Mouse (Mus musculus): ENCODE measurements around the gene Pde4d. TPM values are rescaled to one million over a fixed set of nuclear protein-coding genes. Genes with fewer than 3 reads are reported as not detected.

The Pde4d gene
- total and polyA plus RNA-seq, 2 experiments from 2014 or later = 19.0 to 103 TPM

DNA sequence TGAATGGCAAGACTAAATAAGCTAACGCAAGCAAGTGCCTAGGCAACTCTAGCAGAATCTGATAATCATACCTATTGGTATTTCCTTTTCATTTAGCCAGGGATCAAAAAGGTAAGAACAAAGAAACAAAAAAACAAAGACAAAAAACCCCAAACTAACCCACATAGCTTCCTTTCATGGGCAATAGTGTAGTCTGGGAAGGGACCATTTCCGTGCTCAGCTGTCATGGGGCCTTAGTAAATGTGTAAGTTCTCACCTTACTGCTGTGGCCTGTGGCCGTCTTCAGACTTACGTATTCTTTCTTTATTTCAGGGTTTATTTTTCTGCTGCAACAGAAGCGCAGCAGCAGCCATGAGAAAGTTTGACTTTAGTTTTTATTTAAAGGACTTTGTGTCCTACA, 23.4 kb upstream of the Pde4d start:
- H3K27ac ChIP-seq (ENCODE audit: low read depth, low read length) = no peak overlapping the region
- no peaks in the 10 kb centered on the region for H3K4me1 ChIP-seq (ENCODE audit: insufficient read depth, low read length)
- no peaks in the 10 kb centered on the region for H3K9me3 ChIP-seq (ENCODE audit: low read length)
- H3K4me2 ChIP-seq (ENCODE audit: low read depth, low read length, poor library complexity, severe bottlenecking) = no peak overlapping the region
- no peak for ATAC-seq (ENCODE audit: low FRiP score)
- no peak overlapping the region for H3K9ac ChIP-seq (replicated peaks; ENCODE audit: low read length, poor library complexity, severe bottlenecking)
- H3K27me3 ChIP-seq (ENCODE audit: insufficient read depth, low read length) = no peaks in the 10 kb centered on the region
- TF ChIP-seq CTCF (IDR thresholded peaks at IDR 0.05) = no peak
- H3K36me3 ChIP-seq (ENCODE audit: insufficient read depth, low read length) = no peaks in the 10 kb centered on the region
- H3K4me3 ChIP-seq (ENCODE audit: low read depth, low read length) = no peak overlapping the region
- 67% methylated on average over 5 of the region's 5 CpGs for WGBS
- no peak for DNase-seq (ENCODE audit: low spot score)

DNA sequence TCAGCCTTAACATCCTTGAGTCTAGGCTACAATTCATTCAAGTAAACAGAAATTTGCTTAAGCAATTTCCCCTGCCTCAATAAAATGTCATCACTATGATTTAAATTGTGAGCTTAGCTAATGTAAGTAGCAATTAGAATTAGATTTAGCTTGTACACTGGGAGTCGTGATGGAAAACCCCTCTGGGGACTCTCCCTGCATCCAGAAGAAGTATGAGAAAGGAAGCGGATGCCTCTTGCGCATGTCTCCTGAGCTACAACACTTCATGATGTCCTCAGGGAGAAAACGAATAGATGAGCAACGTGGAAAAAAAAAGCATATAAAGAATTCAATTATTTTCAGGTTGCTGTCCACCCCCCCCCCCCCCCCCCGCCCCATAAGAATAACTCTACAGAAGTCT, 20.9 kb upstream of the Pde4d start:
- H3K9me3 ChIP-seq (ENCODE audit: low read length) = no peaks in the 10 kb centered on the region
- H3K4me2 ChIP-seq (ENCODE audit: low read depth, low read length, poor library complexity, severe bottlenecking) = no peak overlapping the region
- ATAC-seq (ENCODE audit: low FRiP score) (no peak), DNase-seq (ENCODE audit: low spot score) (peak; percentile 35)
- H3K4me3 ChIP-seq (ENCODE audit: low read depth, low read length) = no peak overlapping the region
- no peaks in the 10 kb centered on the region for H3K36me3 ChIP-seq (ENCODE audit: insufficient read depth, low read length)
- H3K9ac ChIP-seq (replicated peaks; ENCODE audit: low read length, poor library complexity, severe bottlenecking) = no peak overlapping the region
- no peak for TF ChIP-seq CTCF (IDR thresholded peaks at IDR 0.05)
- 60% methylated on average over 6 of the region's 6 CpGs for WGBS
- no peaks in the 10 kb centered on the region for H3K4me1 ChIP-seq (ENCODE audit: insufficient read depth, low read length)
- no peak overlapping the region for H3K27ac ChIP-seq (ENCODE audit: low read depth, low read length)
- no peaks in the 10 kb centered on the region for H3K27me3 ChIP-seq (ENCODE audit: insufficient read depth, low read length)

DNA sequence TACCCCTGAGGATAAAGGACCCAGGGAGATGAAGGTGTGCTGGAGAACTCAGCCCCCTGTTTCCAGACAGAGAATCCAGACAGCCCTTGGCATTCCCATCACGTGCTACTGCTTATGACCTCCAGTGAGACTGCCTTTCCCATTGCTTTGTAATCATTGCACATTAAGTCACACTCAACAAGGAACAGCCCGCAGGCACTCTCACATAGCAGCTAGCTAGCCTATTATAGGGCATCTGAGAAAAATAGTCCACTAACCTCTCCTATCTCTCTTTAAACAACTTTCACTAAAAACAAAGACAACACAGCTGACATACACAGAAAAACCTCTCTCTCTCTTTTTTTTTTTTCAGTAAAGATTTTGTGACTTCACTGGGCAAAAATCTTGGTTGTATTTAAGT, 20.1 kb upstream of the Pde4d start:
- ATAC-seq (ENCODE audit: low FRiP score) = no peak
- peak; percentile 15 for DNase-seq (ENCODE audit: low spot score)
- Histone ChIP-seq H3K9me3 (ENCODE audit: low read length) (no peaks in the 10 kb centered on the region), H3K4me3 (ENCODE audit: low read depth, low read length) (no peak overlapping the region), H3K4me1 (ENCODE audit: insufficient read depth, low read length) (no peaks in the 10 kb centered on the region), H3K9ac (replicated peaks; ENCODE audit: low read length, poor library complexity, severe bottlenecking) (no peak overlapping the region), H3K27ac (ENCODE audit: low read depth, low read length) (no peak overlapping the region), H3K27me3 (ENCODE audit: insufficient read depth, low read length) (no peaks in the 10 kb centered on the region), H3K36me3 (ENCODE audit: insufficient read depth, low read length) (no peaks in the 10 kb centered on the region), H3K4me2 (ENCODE audit: low read depth, low read length, poor library complexity, severe bottlenecking) (no peak overlapping the region)
- 78% methylated on average over 2 of the region's 2 CpGs for WGBS
- no peak for TF ChIP-seq CTCF (IDR thresholded peaks at IDR 0.05)

DNA sequence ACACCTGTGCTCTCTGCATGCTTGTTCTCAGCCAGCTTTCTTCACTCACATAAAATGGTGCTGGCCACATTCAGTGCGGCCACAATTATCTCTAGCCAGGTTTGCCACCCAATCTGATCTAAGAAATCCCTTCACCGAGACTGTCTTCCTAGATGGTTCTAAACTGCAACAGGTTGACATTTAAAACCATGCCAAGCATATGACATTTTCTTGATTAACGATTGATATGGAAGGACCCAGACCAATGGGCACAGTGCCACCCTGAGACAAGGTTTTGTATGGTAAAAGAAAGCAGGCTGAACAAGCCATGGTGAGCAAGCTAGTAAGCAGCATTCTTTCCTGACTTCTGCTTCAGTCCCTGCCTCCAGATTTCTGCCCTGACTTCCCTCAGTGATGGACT, 18.0 kb upstream of the Pde4d start:
- 97% methylated on average over 3 of the region's 3 CpGs for WGBS

GRCm38 (mm10) chr13:108435687-108436086, 14.1 kb upstream of the Pde4d start:
- H3K4me3 ChIP-seq (ENCODE audit: low read depth, low read length) = no peak overlapping the region
- no peak overlapping the region for H3K9ac ChIP-seq (replicated peaks; ENCODE audit: low read length, poor library complexity, severe bottlenecking)
- DNase-seq (ENCODE audit: low spot score) (no peak), ATAC-seq (ENCODE audit: low FRiP score) (no peak)
- no peaks in the 10 kb centered on the region for H3K9me3 ChIP-seq (ENCODE audit: low read length)
- H3K36me3 ChIP-seq (ENCODE audit: insufficient read depth, low read length) = no peaks in the 10 kb centered on the region
- no peak overlapping the region for H3K4me2 ChIP-seq (ENCODE audit: low read depth, low read length, poor library complexity, severe bottlenecking)
- no peak overlapping the region for H3K27ac ChIP-seq (ENCODE audit: low read depth, low read length)
- no peaks in the 10 kb centered on the region for H3K27me3 ChIP-seq (ENCODE audit: insufficient read depth, low read length)
- TF ChIP-seq CTCF (IDR thresholded peaks at IDR 0.05) = no peak
- H3K4me1 ChIP-seq (ENCODE audit: insufficient read depth, low read length) = no peaks in the 10 kb centered on the region

More for the DNA sequence above, 18.0 kb upstream of the Pde4d start:
- no peak for TF ChIP-seq CTCF (IDR thresholded peaks at IDR 0.05)
- no peaks in the 10 kb centered on the region for H3K4me1 ChIP-seq (ENCODE audit: insufficient read depth, low read length)
- ATAC-seq (ENCODE audit: low FRiP score) (no peak), DNase-seq (ENCODE audit: low spot score) (no peak)
- no peak overlapping the region for H3K9ac ChIP-seq (replicated peaks; ENCODE audit: low read length, poor library complexity, severe bottlenecking)
- no peak overlapping the region for H3K27ac ChIP-seq (ENCODE audit: low read depth, low read length)
- H3K27me3 ChIP-seq (ENCODE audit: insufficient read depth, low read length) = no peaks in the 10 kb centered on the region
- no peaks in the 10 kb centered on the region for H3K36me3 ChIP-seq (ENCODE audit: insufficient read depth, low read length)
- no peaks in the 10 kb centered on the region for H3K9me3 ChIP-seq (ENCODE audit: low read length)
- H3K4me2 ChIP-seq (ENCODE audit: low read depth, low read length, poor library complexity, severe bottlenecking) = no peak overlapping the region
- no peak overlapping the region for H3K4me3 ChIP-seq (ENCODE audit: low read depth, low read length)

DNA sequence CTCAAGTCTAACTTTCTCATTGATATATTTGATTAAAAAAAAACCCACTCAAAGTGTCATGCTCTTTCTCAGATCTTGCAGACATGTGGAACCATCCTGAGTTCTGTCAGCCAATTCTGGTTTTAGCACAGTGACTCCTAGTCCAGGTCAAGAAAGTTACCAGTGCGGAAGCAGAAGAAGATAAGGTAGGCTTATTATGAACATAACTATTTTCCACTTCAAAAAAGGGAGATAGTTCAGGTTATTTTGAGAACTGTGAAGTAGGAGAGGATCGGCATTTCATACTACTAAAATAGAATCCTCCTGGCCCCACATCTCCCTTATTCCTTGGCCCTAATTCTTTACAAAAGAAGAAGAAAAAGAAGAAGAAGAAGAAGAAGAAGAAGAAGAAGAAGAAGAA, 12.3 kb upstream of the Pde4d start:
- DNase-seq (ENCODE audit: low spot score) (no peak), ATAC-seq (ENCODE audit: low FRiP score) (no peak)
- Histone ChIP-seq H3K4me2 (ENCODE audit: low read depth, low read length, poor library complexity, severe bottlenecking) (no peak overlapping the region), H3K4me3 (ENCODE audit: low read depth, low read length) (no peak overlapping the region), H3K27ac (ENCODE audit: low read depth, low read length) (no peak overlapping the region), H3K36me3 (ENCODE audit: insufficient read depth, low read length) (no peaks in the 10 kb centered on the region), H3K9ac (replicated peaks; ENCODE audit: low read length, poor library complexity, severe bottlenecking) (no peak overlapping the region), H3K27me3 (ENCODE audit: insufficient read depth, low read length) (no peaks in the 10 kb centered on the region), H3K4me1 (ENCODE audit: insufficient read depth, low read length) (no peaks in the 10 kb centered on the region), H3K9me3 (ENCODE audit: low read length) (no peaks in the 10 kb centered on the region)
- WGBS = 86% methylated on average over 2 of the region's 2 CpGs
- no peak for TF ChIP-seq CTCF (IDR thresholded peaks at IDR 0.05)
